Mouse (Mus musculus) brown adipose tissue, adult 24 weeks (tissue): ENCODE data around the gene Serp2. TPM values are rescaled to one million over a fixed set of nuclear protein-coding genes. Genes with fewer than 3 reads are reported as not detected.
A peak's percentile ranks its signal among the peaks of the same experiment; 100 is the strongest.

Experiments used
- H3K27ac ChIP-seq: fragments of 200-500 bp; replicated peaks from 2 replicates; pipeline ENCODE4 v1.5.1; 2012; ENCODE audit warnings: low read depth, mild to moderate bottlenecking, low read length
- H3K4me1 ChIP-seq: fragments of 200-500 bp; 2 replicates; pipeline ENCODE4 v1.6.1; 2012; ENCODE audit warnings: low read length, mixed read lengths; ENCODE audit not compliant: control insufficient read depth, insufficient read depth, insufficient read length
- H3K4me3 ChIP-seq: fragments of 200-500 bp; 2 replicates; pipeline ENCODE4 v1.5.1; 2012; ENCODE audit warnings: low read depth, mild to moderate bottlenecking, low read length, moderate library complexity; ENCODE audit not compliant: insufficient read depth
- polyA plus RNA-seq: library from polyadenylated mRNA; stranded (reverse); fragments of >200 nt; gene quantifications from 2 replicates; pipeline ENCODE4 v1.2.4, GENCODE M21; 2012; ENCODE audit not compliant: missing spikeins, insufficient read depth, insufficient read length

Gene Serp2
- not detected in 2 replicates for polyA plus RNA-seq

DNA sequence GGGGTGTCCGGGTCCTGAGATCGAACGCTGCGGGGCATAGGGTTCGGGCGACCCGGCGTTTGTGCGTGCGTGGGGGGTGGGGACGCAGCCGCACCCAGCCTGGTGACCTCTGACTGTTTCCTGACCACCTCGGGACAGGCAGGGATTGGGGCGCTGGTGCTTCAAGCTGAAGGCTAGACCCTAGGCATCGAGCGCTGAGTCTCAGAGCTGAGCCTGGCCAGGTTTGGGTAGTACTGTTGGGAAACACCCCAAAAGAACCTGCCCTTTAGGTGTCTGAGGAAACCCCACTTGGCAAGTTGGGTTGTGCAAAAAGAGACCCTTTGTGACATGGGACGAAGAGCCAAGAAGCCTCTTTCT, at the start of gene Serp2:
Gene Serp2 (minus strand): TSS at position 38 of the 357 bp plus-strand sequence.
- no peak within 1 kb of the TSS for H3K27ac ChIP-seq
- no peaks in the 10 kb centered on the region for H3K4me1 ChIP-seq
- H3K4me3 ChIP-seq = peak within 1 kb of the TSS; percentile 51

DNA sequence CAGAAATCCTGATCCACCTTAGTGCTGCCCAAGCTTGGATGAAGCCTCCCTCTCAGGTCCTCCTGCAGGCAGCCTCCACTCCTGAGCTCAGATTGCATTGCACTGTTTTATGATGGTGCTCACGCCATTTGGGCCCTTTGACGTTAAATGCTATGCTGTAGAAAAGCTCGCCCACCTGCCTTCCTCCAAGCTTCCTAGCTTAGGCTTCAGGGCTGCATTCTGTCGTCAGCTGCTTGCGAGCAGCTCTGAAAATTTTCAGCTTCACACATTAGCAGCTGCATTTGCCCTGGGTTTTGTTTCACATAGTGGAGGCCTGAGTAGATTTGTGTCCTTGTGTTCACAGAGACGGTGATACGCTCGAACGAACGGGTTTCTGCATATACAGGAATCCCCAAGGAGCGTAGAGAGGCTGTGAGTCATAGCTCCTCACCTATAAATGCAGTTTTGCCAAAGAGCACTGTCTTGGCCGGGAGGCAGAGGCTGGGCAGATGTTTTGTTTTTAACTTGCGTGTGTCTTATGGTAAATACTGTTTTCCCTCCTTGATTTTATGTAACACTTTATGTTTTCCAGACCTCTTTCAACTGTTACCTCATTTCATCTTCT, 49.3 kb upstream of the Serp2 start:
- H3K27ac ChIP-seq = no peak overlapping the region
- H3K4me1 ChIP-seq = no peaks in the 10 kb centered on the region
- H3K4me3 ChIP-seq = no peak overlapping the region

DNA sequence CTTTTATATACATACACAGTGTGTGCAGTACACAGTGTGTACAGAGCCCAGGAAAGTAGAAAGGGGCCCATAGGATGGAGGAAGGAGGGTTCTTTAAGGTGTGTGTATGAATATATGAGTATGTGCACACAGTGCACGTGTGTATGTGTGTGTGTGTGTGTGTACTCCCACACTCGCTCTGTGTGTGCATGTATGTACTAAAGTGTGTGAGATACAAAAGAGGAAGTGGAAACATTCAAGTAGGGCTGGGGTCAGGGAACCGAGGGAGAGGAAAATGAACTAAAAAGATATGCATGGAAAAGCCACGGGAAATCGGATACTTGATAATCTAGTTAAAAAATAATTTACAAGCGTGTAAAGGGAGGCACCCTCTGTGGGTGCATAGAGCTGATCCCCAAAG, 47.3 kb upstream of the Serp2 start:
- Histone ChIP-seq H3K4me3 (no peak overlapping the region), H3K27ac (no peak overlapping the region)

DNA sequence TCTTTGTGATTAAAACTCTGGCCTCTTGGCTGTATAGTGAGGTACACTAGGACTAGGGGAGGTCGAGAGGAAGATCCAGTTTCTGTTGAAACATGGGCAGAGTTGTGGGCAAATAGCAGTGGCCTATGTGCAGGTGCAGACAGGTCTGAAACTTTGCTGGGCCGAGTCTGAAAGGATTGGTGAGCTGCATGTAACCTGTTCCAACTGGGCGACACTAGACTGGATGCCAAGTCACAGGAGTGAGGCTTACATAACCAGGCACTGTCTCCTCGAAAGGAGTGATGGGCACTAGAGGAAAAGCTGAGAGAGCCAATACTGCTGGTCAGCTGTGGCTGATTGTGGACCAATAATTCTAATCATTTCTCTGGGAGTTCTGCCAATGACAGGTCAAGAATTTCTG, 45.0 kb upstream of the Serp2 start:
- H3K27ac ChIP-seq = no peak overlapping the region
- H3K4me3 ChIP-seq = no peak overlapping the region
- peaks cover 2% of the 10 kb centered on the region; the same call in 1 of the 2 replicates for H3K4me1 ChIP-seq

More for the DNA sequence above, 47.3 kb upstream of the Serp2 start:
- H3K4me1 ChIP-seq = peaks cover 2% of the 10 kb centered on the region; the same call in 1 of the 2 replicates

DNA sequence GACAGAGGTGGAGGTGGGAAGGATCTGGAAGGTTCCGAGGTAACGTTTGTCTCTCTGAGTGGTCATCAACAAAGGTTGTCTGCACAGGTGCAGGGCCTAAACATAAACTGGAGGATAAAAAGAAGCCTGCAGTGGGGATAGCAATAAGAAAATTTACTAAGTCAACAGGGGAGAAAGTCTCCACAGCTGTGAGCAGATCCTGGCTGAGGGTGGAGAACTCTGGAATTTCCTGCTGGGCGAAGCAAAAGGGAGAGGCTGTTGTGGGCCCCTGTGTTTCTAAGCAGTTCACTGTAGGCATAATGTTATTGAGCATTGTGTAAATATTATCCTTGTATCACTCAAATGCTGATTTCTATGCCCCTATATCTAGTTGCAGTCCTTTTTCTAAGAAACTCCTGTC, 43.7 kb upstream of the Serp2 start:
- Histone ChIP-seq H3K4me3 (no peak overlapping the region), H3K27ac (no peak overlapping the region)

DNA sequence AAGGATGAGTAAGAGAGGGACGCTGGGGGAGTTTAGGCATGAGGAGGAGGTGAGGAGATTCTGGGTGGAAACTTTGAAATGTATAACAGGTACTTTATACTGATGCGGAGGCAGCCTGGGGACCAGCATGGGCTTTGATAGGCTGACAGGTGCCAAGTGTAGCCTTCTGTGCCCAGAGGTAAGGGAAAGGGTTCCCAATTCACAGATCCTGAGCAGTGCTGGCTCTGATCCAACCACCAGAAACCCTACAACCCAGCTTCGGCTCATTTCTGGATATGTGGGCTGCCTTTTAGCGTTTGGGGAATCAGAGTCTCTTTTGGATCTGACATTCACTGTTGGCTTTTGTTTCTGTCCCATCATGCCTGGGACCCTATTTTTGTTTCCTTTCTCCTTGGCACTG, 43.0 kb upstream of the Serp2 start:
- peaks cover 4% of the 10 kb centered on the region for H3K4me1 ChIP-seq
- H3K27ac ChIP-seq = no peak overlapping the region
- H3K4me3 ChIP-seq = no peak overlapping the region

More for the DNA sequence above, 43.7 kb upstream of the Serp2 start:
- H3K4me1 ChIP-seq = peaks cover 2% of the 10 kb centered on the region; the same call in 1 of the 2 replicates

DNA sequence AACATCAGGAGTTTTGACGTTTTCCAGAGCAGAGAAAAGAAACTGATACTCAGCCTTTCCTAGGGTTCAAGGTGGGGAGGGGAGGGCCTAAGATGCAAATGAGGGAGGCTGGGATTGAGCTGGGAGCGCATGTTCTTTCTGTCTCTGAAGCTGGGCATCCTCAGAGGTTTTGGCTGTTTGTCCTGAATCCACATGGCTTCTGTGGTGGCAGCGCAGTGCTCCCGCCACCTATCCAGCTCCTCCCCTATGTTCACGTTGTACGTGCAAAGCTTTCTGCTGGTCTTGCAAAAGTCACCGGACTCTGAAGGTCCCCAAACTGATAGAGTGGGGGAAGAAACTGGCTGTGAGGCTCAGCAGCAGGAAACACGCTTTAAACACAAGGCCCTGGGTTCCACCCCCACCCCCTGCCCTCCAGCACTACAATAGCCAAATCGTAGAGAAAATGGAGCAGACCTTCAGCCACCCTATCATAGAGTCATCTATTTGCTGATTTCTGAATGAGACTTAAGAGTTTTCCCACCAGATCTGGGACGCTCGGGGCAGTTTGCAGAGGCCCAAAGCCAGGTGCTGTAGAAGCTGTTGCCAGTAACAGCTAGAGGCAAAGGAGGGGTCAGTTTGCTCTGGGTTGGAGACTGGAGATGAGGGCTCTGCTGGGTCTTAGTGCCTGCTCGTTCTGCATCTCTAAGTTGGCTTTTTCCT, 42.0 kb upstream of the Serp2 start:
- no peak overlapping the region for H3K27ac ChIP-seq

DNA sequence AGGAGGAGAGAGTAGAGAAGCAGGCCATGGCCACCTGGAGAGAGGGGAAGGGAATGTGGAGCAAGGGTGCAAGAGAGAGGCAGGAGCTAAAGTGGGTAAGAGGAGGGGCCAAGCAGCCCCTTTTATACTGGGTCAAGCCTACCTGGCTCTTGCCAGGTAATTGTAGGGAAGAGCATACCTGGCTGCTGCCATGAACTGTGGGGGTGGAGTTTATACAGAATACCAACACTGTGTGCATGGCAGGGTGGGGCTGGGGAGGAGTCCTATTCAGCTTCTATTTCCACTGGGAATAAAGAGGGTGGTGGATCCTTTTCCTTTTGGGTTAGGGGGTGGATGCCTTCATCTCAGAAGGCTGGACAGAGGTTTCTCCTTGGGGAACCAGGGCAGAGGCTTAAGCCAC, 41.1 kb upstream of the Serp2 start:
- no peak overlapping the region for H3K4me3 ChIP-seq
- peaks cover 7% of the 10 kb centered on the region for H3K4me1 ChIP-seq
- H3K27ac ChIP-seq = no peak overlapping the region

More for the DNA sequence above, 42.0 kb upstream of the Serp2 start:
- Histone ChIP-seq H3K4me3 (no peak overlapping the region), H3K4me1 (peaks cover 7% of the 10 kb centered on the region)

DNA sequence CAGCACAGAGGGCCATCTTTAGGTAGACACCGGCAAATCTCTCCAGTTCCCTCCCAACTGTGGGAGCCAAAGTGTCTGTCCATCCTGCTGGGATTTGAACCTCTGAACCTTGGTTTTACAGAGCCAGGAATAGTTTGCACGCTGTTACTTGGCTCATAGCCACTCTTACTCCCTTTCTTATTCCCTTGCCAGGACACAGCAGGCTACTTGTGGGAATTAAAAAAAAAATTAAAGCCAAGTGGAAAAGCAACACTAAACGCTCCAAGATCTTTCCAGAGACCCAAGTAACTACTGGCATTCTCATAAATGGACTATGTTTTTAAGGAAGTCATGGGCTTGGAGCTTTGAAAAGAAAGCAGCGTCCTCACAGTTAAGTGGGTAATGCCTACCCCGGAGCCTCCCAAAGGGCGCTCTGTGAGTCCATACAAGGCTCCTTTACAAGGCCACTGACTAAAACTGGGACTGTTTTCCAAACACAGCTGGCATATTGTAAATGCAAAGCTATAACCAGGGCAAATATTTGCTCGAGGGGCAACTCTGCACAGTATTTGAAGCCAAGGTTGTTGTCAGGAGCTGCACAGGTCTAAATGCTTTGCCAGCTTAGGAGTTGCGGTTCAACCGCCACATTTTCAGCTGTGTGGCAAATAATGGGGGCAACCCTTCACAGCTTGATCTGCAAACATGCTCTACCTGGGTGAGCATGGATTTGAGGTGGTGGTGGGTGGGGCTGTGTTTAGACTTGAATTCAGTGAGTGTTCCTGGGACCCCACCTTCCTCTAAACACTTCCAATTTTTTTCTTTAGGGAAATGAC, 38.6 kb upstream of the Serp2 start:
- Histone ChIP-seq H3K4me1 (peaks cover 7% of the 10 kb centered on the region), H3K27ac (no peak overlapping the region), H3K4me3 (no peak overlapping the region)

DNA sequence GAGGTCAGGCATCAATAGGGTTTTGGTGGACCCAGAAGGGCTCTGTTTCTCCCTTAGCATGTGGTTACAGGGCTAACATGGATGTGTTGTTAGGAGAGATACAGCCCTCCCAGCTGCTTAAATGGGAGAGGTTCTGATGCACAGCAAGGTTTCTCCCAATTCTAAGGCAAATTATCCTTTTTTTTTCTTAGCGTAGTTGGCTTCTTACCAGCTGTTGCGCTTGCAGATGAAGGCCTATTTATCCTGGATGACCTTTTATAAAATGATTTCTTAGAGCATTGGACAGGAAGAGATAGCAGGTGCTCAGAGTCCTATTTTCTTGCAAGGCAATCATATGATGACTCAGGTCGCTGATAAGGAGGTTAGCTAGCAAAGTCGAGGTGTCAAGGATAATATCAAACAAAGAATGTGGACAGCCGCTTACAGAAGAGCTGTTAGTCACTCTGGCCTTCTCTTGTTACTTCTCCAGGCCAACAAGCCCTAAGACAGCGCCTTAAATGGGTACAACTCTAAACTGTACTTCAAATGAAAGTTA, 37.7 kb upstream of the Serp2 start:
- no peak overlapping the region for H3K27ac ChIP-seq
- no peak overlapping the region for H3K4me3 ChIP-seq
- H3K4me1 ChIP-seq = peaks cover 7% of the 10 kb centered on the region

DNA sequence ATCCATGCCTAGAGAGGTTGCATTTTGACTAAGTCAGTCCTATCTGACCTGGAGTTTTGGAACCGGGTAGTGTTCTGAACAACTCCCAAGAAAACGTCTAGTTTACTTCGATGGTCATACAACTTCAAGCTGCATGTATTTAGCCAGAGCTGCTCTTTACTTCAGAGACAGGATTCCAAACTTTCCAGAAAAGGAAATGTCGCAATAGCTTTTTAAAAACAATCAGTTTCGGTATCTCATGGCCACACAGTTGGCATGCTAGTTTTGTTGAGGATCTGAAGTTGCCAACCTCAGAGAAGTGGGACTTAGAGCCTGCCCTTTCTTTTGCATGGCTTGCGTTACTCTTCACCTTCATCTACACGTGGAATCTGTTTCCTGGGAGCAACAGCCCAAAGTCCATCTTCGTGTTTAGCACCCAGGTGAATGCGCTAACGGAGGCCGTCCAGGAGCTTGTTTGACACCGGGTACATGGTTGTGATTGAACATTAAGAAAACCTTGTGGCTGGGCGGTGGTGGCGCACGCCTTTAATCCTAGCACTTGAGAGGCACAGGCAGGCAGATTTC, 37.0 kb upstream of the Serp2 start:
- Histone ChIP-seq H3K27ac (no peak overlapping the region), H3K4me3 (no peak overlapping the region), H3K4me1 (peaks cover 5% of the 10 kb centered on the region; the same call in 1 of the 2 replicates)

DNA sequence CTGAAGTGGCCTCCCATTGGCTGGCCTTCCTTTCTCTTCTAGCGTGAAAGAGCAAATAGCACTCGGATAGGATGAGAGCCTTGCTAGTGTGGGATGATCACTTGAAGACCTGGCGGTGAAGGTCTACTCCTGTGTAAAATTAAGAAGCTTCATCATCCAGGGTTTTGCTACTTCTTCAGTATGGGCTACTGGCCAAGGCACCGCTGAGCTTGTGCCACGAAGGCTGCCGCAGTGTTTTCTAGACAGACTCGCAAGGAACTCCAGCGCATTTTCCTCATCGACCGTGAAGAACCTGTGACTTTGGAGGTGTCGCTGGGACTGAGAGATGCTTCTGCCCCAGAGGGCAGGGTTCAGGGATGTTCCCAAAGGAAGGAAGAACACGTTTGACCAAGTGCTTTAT, 36.0 kb upstream of the Serp2 start:
- Histone ChIP-seq H3K4me3 (no peak overlapping the region), H3K27ac (no peak overlapping the region)

DNA sequence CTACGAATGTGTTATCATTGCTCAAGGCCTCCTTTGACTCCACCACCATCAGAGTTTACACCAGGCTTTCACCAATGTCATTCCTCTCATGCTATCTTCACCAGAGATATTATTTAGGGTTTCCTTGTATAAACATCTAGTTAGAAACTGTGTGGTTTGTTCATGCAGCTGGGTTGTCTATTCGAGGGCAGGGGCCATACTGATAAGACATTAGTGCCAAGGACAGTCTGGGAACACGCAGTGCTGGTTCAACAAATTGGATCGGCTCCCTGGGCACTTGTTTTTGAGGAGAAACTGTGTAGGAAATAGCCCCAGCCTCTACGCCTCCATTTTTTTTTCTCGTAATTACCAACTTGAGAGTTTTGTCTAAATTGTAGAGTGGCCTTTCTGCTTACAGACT, 35.4 kb upstream of the Serp2 start:
- Histone ChIP-seq H3K27ac (no peak overlapping the region), H3K4me1 (peaks cover 5% of the 10 kb centered on the region; the same call in 1 of the 2 replicates), H3K4me3 (no peak overlapping the region)

More for the DNA sequence above, 36.0 kb upstream of the Serp2 start:
- H3K4me1 ChIP-seq = peaks cover 5% of the 10 kb centered on the region; the same call in 1 of the 2 replicates

DNA sequence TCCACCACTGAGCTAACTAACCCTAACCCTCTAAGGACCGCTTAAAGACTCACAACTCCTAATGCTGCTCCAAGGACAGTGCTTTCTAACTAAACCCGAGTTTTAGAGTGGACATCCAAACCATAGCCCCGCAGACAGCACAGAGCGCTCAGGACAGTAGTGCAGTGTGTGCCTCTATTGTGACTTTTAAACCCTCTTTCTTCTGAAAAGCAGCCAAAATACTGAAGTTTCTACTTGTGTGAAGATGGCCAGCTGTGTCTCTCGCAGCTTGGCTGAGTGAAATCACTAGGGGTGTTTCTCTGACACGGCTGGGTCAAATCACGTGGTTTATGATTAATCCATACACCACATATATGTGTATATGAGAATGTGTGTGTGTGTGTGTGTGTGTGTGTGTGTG, 33.4 kb upstream of the Serp2 start:
- Histone ChIP-seq H3K4me3 (no peak overlapping the region), H3K27ac (no peak overlapping the region), H3K4me1 (peaks cover 5% of the 10 kb centered on the region; the same call in 1 of the 2 replicates)

DNA sequence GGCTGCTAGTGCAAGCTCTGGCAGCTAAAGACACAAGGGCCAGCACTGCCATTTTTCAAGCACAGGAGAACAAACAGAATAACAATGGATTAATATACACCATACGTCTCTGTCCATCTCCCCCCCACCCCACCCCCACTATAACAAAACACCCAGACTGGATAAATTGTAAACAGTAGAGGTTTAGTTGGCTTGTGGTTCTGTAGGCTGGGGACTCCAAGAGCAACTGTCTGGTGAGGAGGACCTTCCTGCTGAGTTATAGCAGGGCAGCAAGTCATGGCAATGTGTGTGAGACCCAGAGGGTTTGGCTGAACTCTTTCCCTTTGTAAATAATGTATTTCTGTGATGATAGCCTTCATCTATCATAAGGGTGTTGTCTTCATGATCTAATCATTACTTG, 33.0 kb upstream of the Serp2 start:
- peaks cover 3% of the 10 kb centered on the region; the same call in 1 of the 2 replicates for H3K4me1 ChIP-seq
- H3K4me3 ChIP-seq = no peak overlapping the region
- no peak overlapping the region for H3K27ac ChIP-seq
